Mouse (Mus musculus) neural tube, embryonic 11.5 days (tissue): ENCODE measurements around the gene Dnase2a. TPM values are rescaled to one million over a fixed set of nuclear protein-coding genes. Genes with fewer than 3 reads are reported as not detected.

Source experiments
- ATAC-seq: fragments of 200-750 bp; cut with Nextera tagmentation; 2 replicates; pipeline ENCODE4 v1.8.0; 2017; ENCODE audit warnings: moderate number of reproducible peaks, mild to moderate bottlenecking, moderate TSS enrichment, moderate library complexity; ENCODE audit not compliant: insufficient read depth, low FRiP score, low TSS enrichment
- DNase-seq: peaks from one replicate; pipeline ENCODE4 v3.0.0-alpha.2; 2015; ENCODE audit warnings: low spot score
- H3K27ac ChIP-seq: fragments of 300-500 bp; sonication (generic); 2 replicates; pipeline ENCODE4 v1.5.1; 2014; ENCODE audit warnings: low read depth, mild to moderate bottlenecking, low read length
- H3K27me3 ChIP-seq: fragments of 300-500 bp; sonication (generic); 2 replicates; pipeline ENCODE4 v1.6.1; 2014; ENCODE audit warnings: mild to moderate bottlenecking, low read length, mixed read lengths; ENCODE audit not compliant: control insufficient read depth, insufficient read depth
- H3K36me3 ChIP-seq: fragments of 300-500 bp; sonication (generic); 2 replicates; pipeline ENCODE4 v1.6.1; 2014; ENCODE audit warnings: mild to moderate bottlenecking, low read length, moderate library complexity, mixed read lengths; ENCODE audit not compliant: control insufficient read depth, insufficient read depth
- H3K4me1 ChIP-seq: fragments of 300-500 bp; sonication (generic); 2 replicates; pipeline ENCODE4 v1.6.1; 2014; ENCODE audit warnings: low read length, mixed read lengths; ENCODE audit not compliant: control insufficient read depth, insufficient read depth
- H3K4me2 ChIP-seq: fragments of 300-500 bp; sonication (generic); 2 replicates; pipeline ENCODE4 v1.6.1; 2014; ENCODE audit warnings: low read depth, mild to moderate bottlenecking, moderate library complexity
- H3K4me3 ChIP-seq: fragments of 300-500 bp; sonication (generic); 2 replicates; pipeline ENCODE4 v1.5.1; 2014; ENCODE audit warnings: low read depth, low read length
- H3K9ac ChIP-seq: fragments of 300-500 bp; sonication (generic); 2 replicates; pipeline ENCODE4 v1.6.1; 2014; ENCODE audit warnings: mild to moderate bottlenecking, low read length
- H3K9me3 ChIP-seq: fragments of 300-500 bp; sonication (generic); 2 replicates; pipeline ENCODE4 v1.6.1; 2016; ENCODE audit warnings: low read length; ENCODE audit not compliant: control insufficient read depth
- WGBS: fragments of 180-500 bp; shearing (Covaris S2); extraction: QIAGEN DNeasy Blood & Tissue Kit; methylation state at CpG from one replicate; pipeline ENCODE4 v1.1.7; 2014; 5-methylcytosine and 5-hydroxymethylcytosine counted together
- polyA plus RNA-seq: library from polyadenylated mRNA; unstranded; fragments of >200 nt; fragmentation: Nextera tagmentation; extraction: Ambion mirVana; gene quantifications from 2 replicates; pipeline ENCODE4 v1.2.1, GENCODE M21; 2014

Gene Dnase2a
- polyA plus RNA-seq, 1 experiment from 2014 or later, result 4.9 TPM

DNA sequence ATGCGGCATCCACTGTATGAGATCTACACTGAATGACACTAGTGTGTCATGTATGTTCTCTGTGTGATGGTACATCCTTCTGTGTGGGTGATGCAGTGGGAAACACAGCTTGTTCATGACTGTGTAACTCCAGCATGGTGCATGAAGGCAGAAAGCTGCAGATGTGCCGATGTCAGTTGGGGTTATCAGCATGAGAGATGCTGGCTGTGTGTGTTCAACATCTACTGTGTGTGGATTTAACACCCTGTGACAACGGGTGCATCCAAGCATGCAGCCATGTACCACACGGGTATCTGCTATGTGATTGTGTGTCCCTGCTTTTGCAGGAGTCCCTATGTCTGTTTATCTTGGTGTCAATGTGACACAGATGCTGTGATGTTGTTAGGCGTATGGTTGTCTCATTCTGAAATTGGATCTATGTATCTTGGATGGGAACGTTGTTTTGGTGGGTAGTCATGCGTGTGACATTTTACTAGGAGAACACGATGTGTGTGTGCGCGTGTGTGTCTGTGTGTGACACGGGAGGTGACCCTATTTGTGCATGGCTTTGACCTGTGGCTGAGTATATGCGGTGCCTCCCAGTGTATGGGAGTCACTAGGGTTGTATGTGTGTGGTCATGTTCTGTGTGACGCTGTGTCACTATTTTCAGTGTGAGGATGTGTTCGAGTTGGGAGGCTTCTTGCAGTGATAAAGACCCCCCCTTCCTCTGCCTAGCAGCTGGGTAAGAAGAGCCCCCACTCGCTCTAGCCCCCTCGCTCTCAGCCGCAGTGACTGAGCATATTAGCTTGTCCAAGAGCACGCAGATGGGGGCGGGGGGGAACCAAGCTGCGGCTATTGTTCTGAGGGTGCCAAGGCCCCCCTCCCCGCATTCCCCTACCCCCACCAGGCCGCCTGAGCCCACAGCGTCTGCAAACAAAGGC, 27.9 kb downstream of the Dnase2a start:
- 19% methylated on average over 23 of the region's 23 CpGs for WGBS
- peak; percentile 20 for ATAC-seq
- Histone ChIP-seq H3K36me3 (no peaks in the 10 kb centered on the region), H3K4me2 (peak overlapping the region; percentile 69), H3K4me1 (peaks cover 16% of the 10 kb centered on the region), H3K9me3 (no peaks in the 10 kb centered on the region), H3K27me3 (peaks cover 35% of the 10 kb centered on the region), H3K9ac (peak overlapping the region; percentile 71), H3K4me3 (peak overlapping the region; percentile 47), H3K27ac (peak overlapping the region; percentile 49)
- DNase-seq, result no peak

DNA sequence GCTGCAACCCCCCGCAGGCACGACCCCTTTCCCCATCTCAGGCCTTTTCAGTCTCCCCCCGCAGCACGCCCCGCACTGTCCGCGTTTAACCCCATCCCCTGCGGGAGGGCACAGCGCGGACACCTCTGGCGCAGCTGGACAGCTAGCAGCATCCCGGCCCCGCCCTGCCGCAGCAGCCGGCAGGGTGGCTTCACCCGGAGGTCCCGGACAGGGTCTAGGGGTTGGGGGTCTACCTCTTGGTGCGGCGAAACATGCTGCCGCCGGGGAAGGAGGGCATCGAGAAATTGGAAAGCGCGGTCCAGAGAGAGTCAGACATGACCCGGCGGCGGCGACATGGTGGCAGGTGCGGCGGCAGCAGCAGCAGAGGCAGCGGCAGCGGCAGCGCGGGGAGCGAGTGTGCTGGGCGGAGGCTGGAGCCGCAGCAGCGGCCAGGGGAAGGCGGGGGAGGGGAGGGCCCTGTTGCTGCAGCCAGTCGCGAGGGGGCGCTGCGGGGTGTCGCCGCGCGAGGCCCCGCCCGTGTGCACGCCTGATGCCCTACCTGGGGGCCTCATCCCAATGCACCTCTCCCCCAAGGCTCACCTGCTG, 28.7 kb downstream of the Dnase2a start, which contains the start of gene Mast1:
Gene Mast1, minus strand, starts transcription at position 398 of the 585 bp plus-strand sequence.
- H3K4me1 ChIP-seq, result peaks cover 16% of the 10 kb centered on the region
- peaks cover 35% of the 10 kb centered on the region for H3K27me3 ChIP-seq
- H3K4me2 ChIP-seq, result peak within 1 kb of the TSS; percentile 69

DNA sequence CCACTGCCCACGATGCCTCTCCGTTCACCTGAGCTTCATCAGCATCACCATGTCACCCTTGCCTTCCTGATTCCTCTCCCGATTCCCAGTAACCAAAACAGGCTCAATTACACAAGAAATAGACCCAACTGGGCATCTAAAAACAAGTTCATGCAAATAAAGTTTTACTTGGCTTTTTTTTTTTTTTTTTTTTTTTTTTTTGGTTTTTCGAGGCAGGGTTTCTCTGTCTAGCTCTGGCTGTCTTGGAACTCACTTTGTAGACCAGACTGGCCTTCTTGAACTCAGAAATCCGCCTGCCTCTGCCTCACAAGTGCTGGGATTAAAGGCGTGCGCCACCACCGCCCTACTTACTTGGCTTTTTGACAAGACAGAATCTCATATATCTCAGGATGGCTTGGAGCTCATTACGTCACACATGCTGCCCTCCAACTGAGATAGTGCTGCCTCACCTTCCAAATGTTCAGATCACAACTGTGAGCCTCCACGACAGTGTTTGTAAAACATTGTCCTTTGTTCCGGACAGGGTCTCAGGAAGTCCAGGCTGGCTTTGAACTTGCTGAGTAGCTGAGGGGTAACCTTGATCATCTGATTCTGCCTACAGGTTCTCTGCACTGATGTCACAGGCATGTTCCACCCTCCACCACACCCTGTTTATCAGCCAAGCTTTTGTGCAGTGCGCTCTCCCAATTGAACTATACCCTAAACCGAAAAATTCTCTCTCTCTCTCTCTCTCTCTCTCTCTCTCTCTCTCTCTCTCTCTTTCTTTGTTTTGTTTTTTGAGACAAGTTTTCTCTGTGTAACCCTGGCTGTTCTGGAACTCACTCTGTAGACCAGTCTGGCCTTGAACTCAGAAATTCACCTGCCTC, 29.5 kb downstream of the Dnase2a start:
- no peak for DNase-seq
- no peaks in the 10 kb centered on the region for H3K36me3 ChIP-seq
- H3K4me3 ChIP-seq, result no peak overlapping the region; the same call in 1 of the 2 replicates
- H3K4me1 ChIP-seq, result peaks cover 16% of the 10 kb centered on the region
- peak overlapping the region; percentile 69 for H3K4me2 ChIP-seq
- no peak overlapping the region for H3K9ac ChIP-seq
- no peak overlapping the region for H3K27ac ChIP-seq
- ATAC-seq, result no peak
- no peaks in the 10 kb centered on the region for H3K9me3 ChIP-seq
- peaks cover 35% of the 10 kb centered on the region for H3K27me3 ChIP-seq
- 65% methylated on average over 13 of the region's 13 CpGs for WGBS

More for the DNA sequence above, 28.7 kb downstream of the Dnase2a start, which contains the start of gene Mast1:
- Histone ChIP-seq H3K4me3 (peak within 1 kb of the TSS; percentile 47), H3K9ac (peak within 1 kb of the TSS; percentile 71), H3K36me3 (no peaks in the 10 kb centered on the region), H3K9me3 (no peaks in the 10 kb centered on the region), H3K27ac (peak within 1 kb of the TSS; percentile 49; the same call in 1 of the 2 replicates)
- peak; percentile 86 for DNase-seq
- peak; percentile 61 for ATAC-seq
- 0% methylated on average over 45 of the region's 50 CpGs for WGBS

DNA sequence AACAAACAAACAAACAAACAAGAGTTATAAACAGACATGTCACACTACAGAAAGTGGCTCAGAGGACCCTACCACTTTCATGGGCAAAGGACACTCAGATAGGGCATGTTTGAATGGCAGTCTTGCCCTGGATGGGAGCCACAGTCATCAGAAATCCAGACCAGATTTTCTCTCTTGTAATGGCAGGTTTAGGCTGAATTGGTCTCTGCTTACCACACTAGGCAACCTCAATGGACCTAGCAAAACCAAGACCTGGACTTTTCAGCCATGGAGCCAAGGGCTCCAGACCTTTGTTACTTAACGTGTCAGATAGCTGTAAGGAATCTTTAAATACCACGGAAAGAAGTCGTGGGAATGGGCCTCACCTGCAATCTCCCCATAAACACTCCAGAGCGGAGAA, 35.3 kb downstream of the Dnase2a start:
- Histone ChIP-seq H3K27me3 (peaks cover 45% of the 10 kb centered on the region), H3K4me2 (no peak overlapping the region), H3K36me3 (no peaks in the 10 kb centered on the region), H3K4me1 (peaks cover 8% of the 10 kb centered on the region; the same call in 1 of the 2 replicates), H3K9ac (no peak overlapping the region), H3K9me3 (no peaks in the 10 kb centered on the region), H3K27ac (no peak overlapping the region), H3K4me3 (no peak overlapping the region)
- 23% methylated on average over 4 of the region's 4 CpGs for WGBS
- DNase-seq, result no peak
- ATAC-seq, result no peak

DNA sequence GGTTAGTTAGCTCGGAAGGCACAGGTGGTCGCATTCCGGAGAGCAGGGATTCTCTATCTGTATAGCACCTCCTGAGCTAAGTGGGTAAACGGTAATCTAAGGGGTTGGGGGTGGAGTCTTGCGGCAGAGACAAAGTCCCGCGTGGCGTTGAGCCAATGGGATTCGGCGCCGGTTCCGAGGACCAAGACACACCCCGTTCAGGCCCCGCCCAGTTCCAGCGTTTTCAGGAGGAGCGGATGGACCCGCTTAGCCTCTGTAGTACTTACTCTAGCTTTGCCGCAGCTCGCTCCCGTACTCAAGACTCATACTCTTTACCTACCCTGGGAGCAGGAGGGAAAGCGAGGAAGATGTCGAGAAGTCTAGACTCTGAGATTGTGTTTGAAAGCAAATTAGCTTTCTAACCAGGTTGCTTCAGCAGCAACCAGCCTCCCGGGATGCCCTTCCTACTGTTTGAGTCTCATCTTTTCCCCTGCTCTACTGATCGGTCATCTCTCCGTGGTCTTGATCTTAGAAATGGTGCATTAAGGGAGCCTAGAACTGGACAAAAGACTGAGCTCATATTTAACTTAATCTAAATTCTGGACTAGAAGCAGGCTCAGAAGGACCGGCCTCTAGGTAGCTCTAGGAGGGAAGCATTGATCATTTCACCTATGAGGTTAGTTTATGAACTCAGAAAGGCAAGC, 36.3 kb downstream of the Dnase2a start:
- Histone ChIP-seq H3K36me3 (no peaks in the 10 kb centered on the region), H3K4me2 (peak overlapping the region; percentile 30), H3K4me3 (peak overlapping the region; percentile 15; the same call in 1 of the 2 replicates), H3K9me3 (no peaks in the 10 kb centered on the region), H3K27me3 (peaks cover 49% of the 10 kb centered on the region), H3K4me1 (peaks cover 8% of the 10 kb centered on the region; the same call in 1 of the 2 replicates), H3K9ac (no peak overlapping the region), H3K27ac (no peak overlapping the region)
- DNase-seq (peak; percentile 71), ATAC-seq (peak; percentile 35; the same call in 1 of the 2 replicates)
- WGBS, result 4% methylated on average over 26 of the region's 26 CpGs

DNA sequence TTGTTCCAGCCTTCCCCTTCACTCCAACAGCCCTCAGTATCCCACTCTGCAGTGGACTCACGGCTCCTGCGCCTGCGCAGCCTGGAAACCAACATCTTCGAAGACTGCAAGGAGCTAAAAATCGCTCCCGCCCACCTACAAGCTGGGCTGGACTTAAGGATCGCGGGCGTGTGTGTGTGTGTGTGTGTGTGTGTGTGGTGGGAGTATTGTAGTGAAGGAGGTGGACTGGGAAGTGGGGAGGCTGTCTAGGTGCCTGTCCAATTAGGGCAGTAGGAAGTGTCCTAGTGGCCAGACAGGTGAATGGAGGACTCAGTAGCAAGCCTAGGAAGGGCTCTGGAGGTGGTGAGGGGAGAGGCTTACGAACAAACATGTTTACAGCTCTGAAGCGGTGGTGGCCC, 36.9 kb downstream of the Dnase2a start:
- WGBS, result 3% methylated on average over 11 of the region's 11 CpGs
- no peak for DNase-seq
- ATAC-seq, result peak; percentile 46
- H3K4me3 ChIP-seq, result peak overlapping the region; percentile 56
- no peaks in the 10 kb centered on the region for H3K36me3 ChIP-seq
- H3K27ac ChIP-seq, result no peak overlapping the region
- peaks cover 8% of the 10 kb centered on the region; the same call in 1 of the 2 replicates for H3K4me1 ChIP-seq
- no peaks in the 10 kb centered on the region for H3K9me3 ChIP-seq
- H3K9ac ChIP-seq, result no peak overlapping the region
- H3K4me2 ChIP-seq, result peak overlapping the region; percentile 93
- H3K27me3 ChIP-seq, result peaks cover 55% of the 10 kb centered on the region

DNA sequence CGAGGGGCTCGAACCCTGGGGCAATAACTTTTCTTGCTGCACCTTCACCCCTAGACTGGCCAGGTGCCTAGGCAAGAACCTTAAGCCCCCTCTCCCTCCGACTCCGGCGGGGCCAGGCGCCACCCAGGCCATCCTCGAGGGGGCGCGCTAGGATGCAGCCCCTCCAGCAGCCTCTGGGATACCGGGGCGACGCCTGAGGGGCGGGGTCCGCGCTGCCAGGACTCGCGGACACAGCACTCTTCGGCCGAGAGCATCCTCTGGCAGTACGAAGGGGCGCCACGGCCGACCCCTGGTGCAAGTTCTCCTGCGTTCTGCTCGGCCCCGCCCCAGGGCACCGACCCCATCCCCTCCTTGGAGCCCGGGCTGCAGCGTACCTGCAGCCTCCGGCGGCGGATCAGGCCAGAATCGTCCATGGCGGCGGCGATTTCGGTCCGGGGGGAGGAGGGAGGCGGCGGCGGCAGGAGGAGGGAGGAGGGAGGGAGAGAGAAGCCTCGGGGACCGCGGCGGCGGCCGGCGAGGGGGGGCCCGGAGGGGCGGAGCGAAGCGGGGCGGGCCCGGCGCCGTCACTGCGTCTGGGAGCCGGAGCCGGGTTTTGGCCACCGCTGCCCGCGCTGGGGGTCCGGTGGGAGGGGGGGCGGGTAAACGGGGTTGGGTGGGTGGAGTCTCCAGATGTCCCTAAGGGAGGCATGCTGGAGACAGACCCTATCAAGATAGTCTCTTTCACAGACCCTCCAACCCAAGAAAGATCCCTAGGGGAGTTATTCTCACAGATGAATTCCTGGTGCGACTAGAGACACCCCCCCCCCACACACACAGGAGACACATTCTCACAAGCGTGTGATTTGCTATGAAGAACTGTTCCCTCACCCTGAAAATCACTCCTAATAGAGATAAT, 37.5 kb downstream of the Dnase2a start:
- H3K4me1 ChIP-seq, result peaks cover 8% of the 10 kb centered on the region; the same call in 1 of the 2 replicates
- no peaks in the 10 kb centered on the region for H3K36me3 ChIP-seq
- no peak overlapping the region for H3K27ac ChIP-seq
- peak overlapping the region; percentile 56 for H3K4me3 ChIP-seq
- H3K27me3 ChIP-seq, result peaks cover 60% of the 10 kb centered on the region
- DNase-seq (peak; percentile 80), ATAC-seq (peak; percentile 56)
- no peaks in the 10 kb centered on the region for H3K9me3 ChIP-seq
- peak overlapping the region; percentile 57 for H3K9ac ChIP-seq
- WGBS, result 1% methylated on average over 38 of the region's 67 CpGs
- peak overlapping the region; percentile 93 for H3K4me2 ChIP-seq
